ENCODE assay signal across 9 mouse cellular contexts in genomic region chr11:54058643-54059042, GRCm38 (mm10). TPM values are rescaled to one million over a fixed set of nuclear protein-coding genes. Genes with fewer than 3 reads are reported as not detected.
DNase-seq lines count a peak whose midpoint lies in the region; ATAC-seq and TF ChIP-seq lines count a peak whose summit lies in the region.
"Had no signal": no experiment of that assay in that cellular context is flagged by ENCODE, and none has a peak within 500 bp of the region (broad histone marks: within the 10 kb centered on the region; RNA-seq: fewer than 3 reads in every experiment).

No protein-coding gene starts in this region.

- WGBS in forebrain, embryonic 10.5 days: 18% methylated on average over 6 of the region's 6 CpGs
- 19% methylated on average over 6 of the region's 6 CpGs for WGBS in limb, embryonic 10.5 days

- H3K27ac ChIP-seq in gastrocnemius, adult 2 months: peak overlapping the region; percentile 85
- peak overlapping the region; percentile 84 for H3K27ac ChIP-seq in forebrain, embryonic 10.5 days
- H3K27ac ChIP-seq in limb, embryonic 10.5 days: peak overlapping the region; percentile 90
- H3K27ac ChIP-seq: liver, embryonic 15.5 days had no signal

- DNase-seq in gastrocnemius, adult 2 months: no peak
- no peak for DNase-seq in gastrocnemius, adult 18-20 months (ENCODE audit: low spot score)
- peak; percentile 49 for DNase-seq in Muller cell, postnatal 12 days (ENCODE audit: inconsistent ontology term)
- no peak for DNase-seq in forebrain, embryonic 10.5 days (ENCODE audit: extremely low spot score, low spot score)
- peak; percentile 45 for DNase-seq in limb, embryonic 10.5 days (ENCODE audit: low spot score)
- DNase-seq in spleen, postnatal 36 days (ENCODE audit: low spot score in 2 of 2): no peak
- DNase-seq in lung, postnatal 25 days (ENCODE audit: low spot score): no peak

- ATAC-seq in megakaryocyte, adult 5-6 weeks (ENCODE audit: poor library complexity, severe bottlenecking): no peak

- no peaks in the 10 kb centered on the region for H3K9me3 ChIP-seq in forebrain, embryonic 10.5 days
- H3K9me3 ChIP-seq in limb, embryonic 10.5 days (replicated peaks): no peaks in the 10 kb centered on the region
- H3K9me3 ChIP-seq: liver, embryonic 15.5 days had no signal

- no peak overlapping the region for H3K4me3 ChIP-seq in gastrocnemius, adult 2 months
- peak overlapping the region; percentile 10; the same call in 1 of the 2 replicates for H3K4me3 ChIP-seq in forebrain, embryonic 10.5 days
- peak overlapping the region; percentile 18; the same call in 1 of the 2 replicates for H3K4me3 ChIP-seq in limb, embryonic 10.5 days
- H3K4me3 ChIP-seq: liver, embryonic 15.5 days had no signal

- intact Hi-C loops in gastrocnemius, adult 2 months (cut with DNase I): loop anchor here (10.0 kb wide), 1 partner anchor 124 kb away; no protein-coding TSS in a partner anchor

- peaks cover 65% of the 10 kb centered on the region for H3K4me1 ChIP-seq in forebrain, embryonic 10.5 days
- H3K4me1 ChIP-seq in limb, embryonic 10.5 days: peaks cover 83% of the 10 kb centered on the region

- TF ChIP-seq CTCF in gastrocnemius, adult 2 months (IDR thresholded peaks at IDR 0.05): no peak

- H3K36me3 ChIP-seq in forebrain, embryonic 10.5 days (replicated peaks): peaks cover 26% of the 10 kb centered on the region
- H3K36me3 ChIP-seq in limb, embryonic 10.5 days: peaks cover 76% of the 10 kb centered on the region
- H3K36me3 ChIP-seq: liver, embryonic 15.5 days had no signal

- H3K27me3 ChIP-seq in forebrain, embryonic 10.5 days (ENCODE audit: poor library complexity, severe bottlenecking): peaks cover 8% of the 10 kb centered on the region; the same call in 1 of the 2 replicates
- H3K27me3 ChIP-seq in limb, embryonic 10.5 days (ENCODE audit: low read depth, poor library complexity, severe bottlenecking): no peaks in the 10 kb centered on the region

RNA-seq across cellular contexts. Expression of gene Pdlim4, which starts 10.2 kb away (rescaled TPM):
- total RNA-seq in gastrocnemius, adult 2 months (2021): 1 to 10 TPM; 4.7 to 7.9 TPM
- 1 to 10 TPM; 5.1 to 5.6 TPM for total RNA-seq in gastrocnemius, adult 18-20 months (2021)
- 49.5 and 53.1 TPM in 2 replicates for polyA plus RNA-seq in forebrain, embryonic 10.5 days (2016; fragmentation: Nextera tagmentation; extraction: Ambion mirVana)
- polyA plus RNA-seq in limb, embryonic 10.5 days (2016; fragmentation: Nextera tagmentation; extraction: Ambion mirVana): 160 and 171 TPM in 2 replicates
- 0.33 and 0.82 TPM in 2 replicates for total RNA-seq in megakaryocyte, adult 5-6 weeks (2015)
- total RNA-seq in megakaryocyte, adult 5-6 weeks (2017): 0.77 and 3.9 TPM in 2 replicates

RNA-seq across cellular contexts. Expression of gene Slc22a4, which starts 30.8 kb away (rescaled TPM):
- 1 to 10 TPM; 1.9 to 2.6 TPM for total RNA-seq in gastrocnemius, adult 2 months (2021)
- 1 to 10 TPM; 2.9 to 3.1 TPM for total RNA-seq in gastrocnemius, adult 18-20 months (2021)
- polyA plus RNA-seq in forebrain, embryonic 10.5 days (2016; fragmentation: Nextera tagmentation; extraction: Ambion mirVana): 0.76 and 1.3 TPM in 2 replicates
- polyA plus RNA-seq in limb, embryonic 10.5 days (2016; fragmentation: Nextera tagmentation; extraction: Ambion mirVana): 1.1 TPM in 2 replicates
- total RNA-seq in megakaryocyte, adult 5-6 weeks (2015): 6.8 and 11.0 TPM in 2 replicates
- 8.0 and 8.5 TPM in 2 replicates for total RNA-seq in megakaryocyte, adult 5-6 weeks (2017)

RNA-seq across cellular contexts. Expression of gene P4ha2, which starts 41.3 kb away (rescaled TPM):
- 10 to 100 TPM; 27.2 to 46.2 TPM for total RNA-seq in gastrocnemius, adult 2 months (2021)
- 10 to 100 TPM; 31.9 to 38.1 TPM for total RNA-seq in gastrocnemius, adult 18-20 months (2021)
- polyA plus RNA-seq in forebrain, embryonic 10.5 days (2016; fragmentation: Nextera tagmentation; extraction: Ambion mirVana): 15.9 and 19.7 TPM in 2 replicates
- polyA plus RNA-seq in limb, embryonic 10.5 days (2016; fragmentation: Nextera tagmentation; extraction: Ambion mirVana): 35.6 and 38.7 TPM in 2 replicates
- total RNA-seq in megakaryocyte, adult 5-6 weeks (2015): not detected in 2 replicates
- total RNA-seq in megakaryocyte, adult 5-6 weeks (2017): not detected in 2 replicates

Comparison
In these comparisons a context has a peak if more than half of its experiments do, and no peak if none do; other contexts are left out.
1. DNase-seq: peak in Muller cell, postnatal 12 days (single experiment) and limb, embryonic 10.5 days (single experiment); none in gastrocnemius, adult 2 months (single experiment), gastrocnemius, adult 18-20 months (single experiment), forebrain, embryonic 10.5 days (single experiment), spleen, postnatal 36 days (0 of 2) and lung, postnatal 25 days (single experiment).
2. RNA of gene P4ha2, which starts 41.3 kb away (total RNA-seq): 27.2 to 46.2 TPM in gastrocnemius, adult 2 months and 31.9 to 38.1 TPM in gastrocnemius, adult 18-20 months; not detected in megakaryocyte, adult 5-6 weeks; every median in the first group is over 10 times any median in the second.
3. Peak in every context shown above with its lines, with median percentiles within 50 percentile points of each other: H3K27ac ChIP-seq.